Mouse (Mus musculus) T-helper 1 cell (primary cell): Measurements from ENCODE around the gene Ankrd12.
"Not testable (repeated sequence)": the region's sequence is repeated elsewhere in the genome, so short reads cannot be mapped to it uniquely, and the experiment has no call there.

Experiments
- in situ Hi-C: fragments of 300-600 bp; cut with MboI, MseI; formaldehyde crosslinking; loops from one replicate; pipeline ENCODE4 v1.15.1; 2025; ENCODE audit warnings: high pct_unique_total_duplicates

Gene Ankrd12

GRCm38 (mm10) chr17:65976720-65977119 is 100.2 kb downstream of the Ankrd12 start:
- in situ Hi-C loops: not testable (repeated sequence)

- in situ Hi-C loops: no loop called here
Measured at GRCm38 (mm10) chr17:65967751-65968150, 109.1 kb downstream of the Ankrd12 start.

- in situ Hi-C loops: no loop called here
Measured at GRCm38 (mm10) chr17:65962263-65962662, 114.6 kb downstream of the Ankrd12 start.

- in situ Hi-C loops: no loop called here
Measured at GRCm38 (mm10) chr17:65961606-65962136, 115.2 kb downstream of the Ankrd12 start.

- in situ Hi-C loops: no loop called here
Measured at GRCm38 (mm10) chr17:65959011-65959410, 117.9 kb downstream of the Ankrd12 start.

GRCm38 (mm10) chr17:65958366-65958765 is 118.5 kb downstream of the Ankrd12 start:
- in situ Hi-C loops: no loop called here

- in situ Hi-C loops: no loop called here
Measured at GRCm38 (mm10) chr17:65957782-65958325, 119.0 kb downstream of the Ankrd12 start.

- in situ Hi-C loops: no loop called here
Measured at GRCm38 (mm10) chr17:65956993-65957781, 119.7 kb downstream of the Ankrd12 start.

GRCm38 (mm10) chr17:65956140-65956539 is 120.7 kb downstream of the Ankrd12 start:
- in situ Hi-C loops: no loop called here

GRCm38 (mm10) chr17:65953959-65954358 is 122.9 kb downstream of the Ankrd12 start:
- in situ Hi-C loops: loop anchor here (5.0 kb wide), 1 partner anchor 82 kb away; no protein-coding TSS in a partner anchor

GRCm38 (mm10) chr17:65952083-65952482 is 124.8 kb downstream of the Ankrd12 start:
- in situ Hi-C loops: loop anchor here (5.0 kb wide), 1 partner anchor 80 kb away; no protein-coding TSS in a partner anchor

GRCm38 (mm10) chr17:65950622-65951404 is 126.1 kb downstream of the Ankrd12 start, which contains the start of gene Twsg1:
Gene Twsg1, minus strand, starts transcription at chr17:65951226.
- in situ Hi-C loops: loop anchor here (5.0 kb wide), 1 partner anchor 79 kb away; no protein-coding TSS in a partner anchor

GRCm38 (mm10) chr17:65950183-65950582 is 126.7 kb downstream of the Ankrd12 start:
- in situ Hi-C loops: loop anchor here (5.0 kb wide), 1 partner anchor 78 kb away; no protein-coding TSS in a partner anchor

GRCm38 (mm10) chr17:65947307-65947706 is 129.6 kb downstream of the Ankrd12 start:
- in situ Hi-C loops: no loop called here

GRCm38 (mm10) chr17:65945420-65945819 is 131.5 kb downstream of the Ankrd12 start:
- in situ Hi-C loops: no loop called here

GRCm38 (mm10) chr17:65942394-65942793 is 134.5 kb downstream of the Ankrd12 start:
- in situ Hi-C loops: no loop called here

GRCm38 (mm10) chr17:65941275-65941674 is 135.6 kb downstream of the Ankrd12 start:
- in situ Hi-C loops: no loop called here

GRCm38 (mm10) chr17:65940221-65940620 is 136.7 kb downstream of the Ankrd12 start:
- in situ Hi-C loops: no loop called here

GRCm38 (mm10) chr17:65939461-65940192 is 137.3 kb downstream of the Ankrd12 start:
- in situ Hi-C loops: no loop called here

GRCm38 (mm10) chr17:65937671-65938070 is 139.2 kb downstream of the Ankrd12 start:
- in situ Hi-C loops: no loop called here

GRCm38 (mm10) chr17:65933741-65934140 is 143.1 kb downstream of the Ankrd12 start:
- in situ Hi-C loops: no loop called here
